Mouse (Mus musculus): ENCODE measurements around the gene Galnt14.

Gene Galnt14

GRCm38 (mm10) chr17:73663237-73663636 lies 47.0 kb downstream of the Galnt14 start:
- no peak for DNase-seq

DNA sequence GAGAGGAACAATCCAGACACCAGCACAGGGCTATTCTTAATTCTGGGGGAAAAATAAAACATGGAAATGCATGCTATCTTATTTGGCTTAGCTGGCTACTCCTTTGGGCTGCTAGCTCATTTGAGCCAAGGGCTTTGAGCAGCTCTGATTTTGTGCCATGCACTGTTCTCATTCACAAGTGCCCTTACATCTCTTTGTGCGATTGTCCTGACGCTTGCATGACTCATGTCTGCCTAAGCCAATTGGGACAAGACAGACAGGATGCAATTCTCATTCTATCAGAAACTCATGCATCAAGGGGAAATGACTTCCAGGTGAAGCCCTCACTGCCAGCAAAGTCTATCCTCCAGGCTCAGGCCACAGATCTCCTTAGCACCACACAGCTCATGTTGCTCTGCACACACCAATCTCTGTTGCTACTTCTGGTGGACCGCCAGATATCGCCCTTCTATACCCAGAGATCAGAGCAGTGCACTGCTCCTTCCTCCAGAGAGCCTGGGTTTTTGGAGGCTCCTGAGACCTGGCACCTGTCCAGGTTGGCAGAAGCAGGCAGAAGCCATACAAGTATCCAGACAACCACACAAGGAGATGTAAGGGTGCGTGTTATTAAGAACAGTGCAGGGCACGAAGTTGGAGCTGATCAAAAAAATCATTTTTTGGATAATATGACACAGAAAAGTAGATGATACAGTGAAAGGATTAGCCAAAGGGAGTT lies 51.4 kb downstream of the Galnt14 start:
- no peak for DNase-seq

DNA sequence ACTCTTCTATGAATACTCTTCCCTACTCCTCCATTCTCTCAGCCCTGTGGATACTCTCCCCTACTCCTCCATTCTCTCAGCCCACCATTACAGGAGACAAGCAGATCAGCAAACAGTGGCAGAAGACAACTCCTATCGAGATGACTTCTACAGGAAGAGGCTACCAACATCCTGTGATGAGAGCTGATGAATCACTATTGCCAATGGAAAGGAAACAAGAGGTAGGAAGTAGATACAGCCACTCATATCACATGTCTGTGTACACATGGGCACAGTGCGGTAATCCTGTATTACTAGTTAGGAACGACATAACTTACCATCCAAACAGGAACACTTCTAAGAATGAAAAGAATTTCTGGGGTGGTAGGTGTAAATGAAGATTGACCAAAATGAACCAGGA lies 53.9 kb downstream of the Galnt14 start:
- DNase-seq = no peak

DNA sequence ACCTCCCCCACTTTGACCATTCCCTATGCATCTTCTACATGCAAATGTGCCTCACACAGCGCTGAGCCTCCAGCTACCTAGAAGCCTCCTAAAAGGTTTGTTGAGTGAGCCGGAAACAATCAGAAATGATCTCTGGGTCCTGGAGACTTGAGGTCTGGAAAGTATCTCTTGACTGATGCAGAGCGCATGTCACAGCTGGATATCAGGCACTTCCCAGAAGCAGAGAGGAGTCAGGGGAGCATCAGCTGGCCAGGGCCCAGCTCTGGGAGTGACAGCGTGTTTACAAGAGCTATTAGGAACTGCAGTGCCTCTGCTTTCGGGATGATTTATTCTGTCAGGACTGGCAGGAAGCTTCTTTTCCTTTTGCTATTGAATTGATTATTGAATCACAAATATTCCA lies 56.0 kb downstream of the Galnt14 start:
- DNase-seq = no peak

DNA sequence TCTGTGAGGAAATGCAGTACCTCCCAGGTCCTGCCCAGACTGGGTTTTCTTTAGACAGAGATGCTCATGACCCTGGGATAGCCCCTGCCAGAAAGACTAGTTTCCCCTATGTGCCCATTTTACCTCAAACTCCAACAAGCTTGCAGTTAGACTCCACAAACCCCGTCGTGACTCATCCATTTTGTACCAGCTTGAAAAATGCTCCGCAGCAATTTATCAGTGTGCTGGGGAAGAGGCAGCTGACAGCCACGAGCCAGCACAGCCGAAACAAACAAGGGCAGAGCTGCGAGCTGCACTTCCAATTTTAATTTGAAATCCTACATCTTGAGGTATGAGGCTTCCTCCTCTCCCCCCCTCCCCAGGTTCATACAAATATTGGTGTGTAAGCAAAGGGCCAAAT lies 60.9 kb downstream of the Galnt14 start:
- no peak for DNase-seq

- DNase-seq = no peak
Measured at GRCm38 (mm10) chr17:73641676-73642075, 68.6 kb downstream of the Galnt14 start.

DNA sequence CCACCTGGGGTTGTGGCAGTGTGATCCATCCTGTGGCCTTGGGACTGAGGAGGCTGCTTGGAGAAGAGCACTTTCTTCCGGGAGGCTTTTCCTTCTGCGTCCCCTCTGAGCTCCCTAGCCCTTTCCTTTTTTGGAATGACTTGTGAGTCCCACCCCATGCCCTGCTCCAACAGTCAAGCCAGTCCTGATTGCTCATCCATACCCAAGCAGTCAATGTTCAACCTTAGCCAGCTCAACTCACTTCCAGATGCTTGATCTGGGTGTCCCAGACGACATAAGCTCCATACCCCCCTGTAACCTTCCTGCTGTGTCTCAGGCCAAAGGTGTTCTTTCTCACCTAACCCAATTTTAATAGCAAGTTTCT lies 70.2 kb downstream of the Galnt14 start:
- no peak for DNase-seq

- no peak for DNase-seq
Measured at GRCm38 (mm10) chr17:73639401-73640116, 70.7 kb downstream of the Galnt14 start.

- DNase-seq = no peak
Measured at GRCm38 (mm10) chr17:73636988-73637387, 73.3 kb downstream of the Galnt14 start.

- DNase-seq = no peak
Measured at GRCm38 (mm10) chr17:73634896-73635295, 75.4 kb downstream of the Galnt14 start.

DNA sequence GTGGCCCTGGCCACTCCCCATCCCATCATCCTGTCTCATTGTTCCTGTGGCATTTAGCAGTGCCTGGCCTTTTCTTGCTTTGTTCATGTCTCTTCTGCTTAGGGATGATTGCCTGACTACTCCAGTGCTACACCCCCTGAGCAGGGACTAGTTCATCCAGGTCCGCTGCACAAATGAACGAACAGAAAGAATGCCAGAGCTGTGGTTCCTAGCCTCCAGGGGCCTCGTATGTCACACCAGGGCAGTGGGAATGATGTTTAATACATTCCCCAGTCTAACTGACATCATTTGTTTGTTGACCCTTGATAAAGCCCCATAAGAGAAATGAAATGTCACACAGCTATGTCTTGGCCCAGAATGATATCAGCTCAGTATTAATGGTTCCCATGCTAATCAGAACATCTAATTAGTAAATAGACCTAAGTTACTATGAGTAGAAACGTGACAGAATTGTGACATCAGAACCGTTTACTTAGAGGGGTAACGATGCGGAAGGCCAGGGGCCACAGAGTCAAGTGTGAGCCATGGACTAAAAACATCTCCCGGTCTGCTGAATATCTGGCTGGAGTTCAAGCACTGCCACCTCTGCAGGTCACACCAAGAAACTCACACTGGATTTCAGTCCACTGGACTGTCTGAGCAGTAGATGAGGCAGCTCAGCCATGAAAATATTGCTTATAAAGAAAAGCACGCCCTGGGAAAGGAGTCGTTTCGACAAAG lies 76.1 kb downstream of the Galnt14 start:
- no peak for DNase-seq

DNA sequence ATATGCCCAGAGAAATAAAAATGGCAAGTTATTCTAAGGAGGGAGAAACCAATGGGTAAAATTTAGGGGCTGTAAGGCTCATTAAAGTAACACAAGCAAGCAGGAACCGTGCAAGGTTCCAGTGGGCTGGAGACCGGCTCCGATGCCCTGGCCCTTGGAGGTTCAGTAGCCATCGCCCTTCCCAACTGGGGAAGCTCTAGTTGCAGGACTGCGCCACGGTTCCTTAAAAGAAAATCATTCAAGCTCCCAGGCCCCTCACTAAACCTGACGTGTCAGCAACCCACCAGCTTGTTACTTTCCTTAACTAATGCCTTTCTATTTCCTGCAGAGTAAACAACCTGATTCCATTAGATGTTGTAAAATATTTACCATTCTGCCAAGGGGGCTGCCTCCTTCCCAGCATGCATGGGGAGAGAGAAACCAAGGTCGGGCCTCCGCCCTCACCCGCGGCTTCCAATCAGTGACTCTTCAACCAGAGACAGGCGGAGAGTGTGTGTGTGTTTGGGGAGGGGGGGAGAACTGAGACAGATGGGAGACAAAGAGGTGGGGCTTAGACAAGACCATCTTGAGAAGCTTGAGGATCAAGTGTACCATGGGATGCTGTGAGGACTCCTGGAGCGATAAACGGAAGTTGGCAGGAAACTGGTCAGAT lies 81.9 kb downstream of the Galnt14 start:
- DNase-seq = no peak

GRCm38 (mm10) chr17:73626912-73627311 lies 83.3 kb downstream of the Galnt14 start:
- DNase-seq = no peak

DNA sequence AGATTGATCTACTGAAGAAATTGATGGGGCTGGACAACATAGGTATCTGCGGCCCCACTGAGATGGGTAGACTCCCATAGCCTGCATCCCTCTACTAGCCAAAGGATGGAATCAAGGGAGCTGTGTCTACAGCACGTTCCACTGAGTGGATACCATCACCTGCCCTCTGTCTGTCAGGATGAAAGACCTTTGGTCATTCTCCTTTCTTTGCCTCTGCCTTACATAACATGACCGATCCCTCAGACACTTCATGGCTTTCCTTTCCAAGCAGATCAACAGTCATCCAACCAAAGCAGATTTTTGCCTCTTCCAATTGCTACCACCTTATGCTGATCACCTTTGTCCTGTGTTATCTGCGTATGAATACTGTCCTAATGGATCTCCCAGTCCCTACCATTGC lies 90.2 kb downstream of the Galnt14 start:
- DNase-seq = no peak

DNA sequence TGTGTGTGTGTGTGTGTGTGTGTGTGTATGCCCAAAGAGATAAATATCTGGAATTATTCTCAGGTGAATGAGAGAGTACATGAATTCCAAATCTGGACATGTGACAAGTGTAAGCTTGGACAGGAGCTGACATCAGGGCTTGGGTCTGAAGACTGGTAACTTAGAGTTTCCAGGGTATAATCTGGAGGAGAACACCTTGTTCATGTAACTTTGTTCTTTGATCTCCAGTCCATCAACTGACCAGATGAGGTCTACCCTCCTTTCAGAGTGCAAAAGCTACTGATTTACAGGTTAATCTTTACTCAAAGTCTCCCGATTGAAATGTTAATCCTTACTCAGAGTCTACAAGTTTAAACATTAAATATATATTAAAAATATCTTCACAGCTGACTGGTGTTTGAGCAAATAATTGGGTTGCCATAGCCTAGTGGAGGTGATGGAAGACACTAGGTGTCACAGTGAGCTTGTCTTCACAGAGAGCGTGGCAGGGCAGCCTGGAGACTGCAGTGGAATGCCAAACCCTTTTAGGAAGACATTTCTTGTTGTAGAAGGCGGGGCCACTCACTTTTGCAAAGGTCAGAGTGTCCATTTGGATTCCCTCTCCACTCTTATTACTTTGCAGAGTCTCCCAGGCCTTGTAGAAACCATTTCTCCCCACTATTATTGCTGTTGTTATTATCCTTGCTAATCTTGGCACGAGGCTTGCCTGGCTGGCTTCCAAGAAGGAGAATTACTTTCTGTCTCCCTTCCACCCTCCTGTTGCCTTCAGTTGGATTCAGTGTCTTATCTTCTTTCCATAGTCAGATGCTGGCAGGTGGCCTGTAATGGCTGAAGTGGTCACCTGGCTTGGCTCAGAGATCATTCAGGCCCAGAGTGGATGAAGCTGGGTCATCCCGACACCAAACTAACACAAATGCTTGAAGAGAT lies 107.4 kb downstream of the Galnt14 start:
- DNase-seq = no peak

GRCm38 (mm10) chr17:73599923-73600322 lies 110.3 kb downstream of the Galnt14 start:
- no peak for DNase-seq

GRCm38 (mm10) chr17:73592081-73592480 lies 118.2 kb downstream of the Galnt14 start:
- DNase-seq = no peak

DNA sequence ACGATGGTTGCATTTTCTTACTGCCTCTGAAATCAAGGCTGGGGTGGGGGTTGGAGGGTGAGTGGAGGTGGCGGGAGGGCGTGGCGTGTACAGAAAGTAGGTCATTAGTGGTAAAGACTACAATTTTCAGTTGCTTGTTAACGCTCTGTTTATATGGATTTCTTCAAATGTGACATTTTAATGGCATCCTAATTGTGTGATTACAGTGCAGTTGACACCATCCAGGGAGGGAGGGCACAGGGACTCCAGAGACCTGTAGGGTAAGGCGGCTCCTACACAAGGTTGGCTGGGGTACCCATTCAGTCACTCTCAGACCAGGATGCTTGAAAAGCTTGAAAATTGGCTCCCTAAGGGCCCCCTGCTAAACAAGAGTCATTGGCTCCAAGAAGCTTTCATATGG lies 122.7 kb downstream of the Galnt14 start:
- DNase-seq = no peak

- DNase-seq = no peak
Measured at GRCm38 (mm10) chr17:73574186-73574585, 136.1 kb downstream of the Galnt14 start.

- DNase-seq = no peak
Measured at GRCm38 (mm10) chr17:73572881-73573280, 137.4 kb downstream of the Galnt14 start.

- DNase-seq = peak; percentile 26 to 53
Measured at GRCm38 (mm10) chr17:73572440-73572839, 137.8 kb downstream of the Galnt14 start.

DNA sequence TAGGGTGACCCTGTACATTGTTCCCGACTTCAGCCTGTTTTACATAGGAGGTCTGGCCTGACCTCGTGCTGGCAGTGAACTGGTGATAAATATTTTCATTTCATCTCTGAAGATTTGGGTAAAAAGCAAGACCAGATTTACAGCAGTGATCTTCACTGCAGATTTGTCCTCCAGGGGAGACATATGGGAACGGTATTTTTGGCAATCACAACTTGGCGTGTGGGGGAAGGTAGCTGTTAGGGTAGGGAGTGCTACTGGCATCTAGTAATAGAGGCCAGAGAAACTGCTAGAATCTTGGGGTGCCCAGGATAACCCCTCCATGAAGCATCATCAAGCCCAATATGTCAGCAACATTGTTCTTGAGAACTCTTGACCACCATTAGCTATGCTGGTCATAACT lies 138.3 kb downstream of the Galnt14 start:
- peak; percentile 3 to 9 for DNase-seq

All from cerebellum, adult 18-20 months (tissue).